In the genomic region with DNA sequence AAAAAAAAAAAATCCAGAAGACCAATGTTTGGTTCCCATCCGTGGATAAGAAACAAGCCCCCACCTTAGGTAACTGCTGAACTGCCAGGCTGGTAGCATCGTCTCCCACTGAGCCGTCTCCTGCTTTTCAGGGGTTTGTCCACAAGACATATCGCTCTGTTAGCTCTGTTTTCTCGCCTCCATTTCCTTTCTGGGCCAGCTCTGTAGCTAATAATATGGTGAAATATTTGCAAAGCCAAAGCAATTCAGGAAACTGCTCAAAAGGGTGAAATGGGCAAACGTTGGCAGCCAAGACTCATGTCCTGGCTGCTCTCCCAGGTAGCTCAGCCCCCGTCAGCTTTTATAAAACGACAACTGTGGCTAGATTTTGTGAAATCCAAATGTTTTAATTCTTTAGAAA, we compare ENCODE assay signal across 20 mouse cellular contexts. TPM values are rescaled to one million over a fixed set of nuclear protein-coding genes. Genes with fewer than 3 reads are reported as not detected.
DNase-seq lines count a peak whose midpoint lies in the region; ATAC-seq lines count a peak whose summit lies in the region.
"Had no signal": no experiment of that assay in that cellular context is flagged by ENCODE, and none has a peak within 500 bp of the region (broad histone marks: within the 10 kb centered on the region; RNA-seq: fewer than 3 reads in every experiment).

No protein-coding gene starts in this region.

- ATAC-seq in embryonic facial prominence, embryonic 14.5 days (ENCODE audit: low read depth): no peak
- ATAC-seq in lung, embryonic 15.5 days (ENCODE audit: borderline replicate concordance, extremely low read depth, low FRiP score, low TSS enrichment): no peak
- ATAC-seq: intestine, embryonic 16.5 days had no signal

- no peaks in the 10 kb centered on the region for H3K9me3 ChIP-seq in embryonic facial prominence, embryonic 14.5 days (ENCODE audit: control insufficient read depth, low read length)
- H3K9me3 ChIP-seq in embryonic facial prominence, embryonic 10.5 days: 0 out of 2 replicates have a peak, but pooled peaks cover 2% of the 10 kb centered on the region
- no peaks in the 10 kb centered on the region for H3K9me3 ChIP-seq in lung, embryonic 15.5 days
- H3K9me3 ChIP-seq: hindbrain, embryonic 13.5 days; neural tube, embryonic 13.5 days had no signal

- peak; percentile 24 for DNase-seq in embryonic facial prominence, embryonic 14.5 days (ENCODE audit: low spot score)
- no peak for DNase-seq in embryonic facial prominence, embryonic 10.5 days (ENCODE audit: low spot score)
- no peak for DNase-seq in lung, postnatal 25 days (ENCODE audit: low spot score)
- peak; percentile 59 for DNase-seq in brain, adult 2 months (ENCODE audit: low read depth, low spot score)
- peak; percentile 30 for DNase-seq in layer of hippocampus, adult 9-11 months
- DNase-seq in neural tube, embryonic 10.5 days (ENCODE audit: extremely low spot score, low spot score): no peak
- DNase-seq in ovary, postnatal 36 days (ENCODE audit: low spot score): no peak
- DNase-seq: adrenal gland, postnatal 25 days; cerebellum, adult 9-11 months; embryo, embryonic 11 days; heart, postnatal 14 days; lung, postnatal 14 days; thymus, adult 18-20 months had no signal

- H3K4me2 ChIP-seq in embryonic facial prominence, embryonic 14.5 days (ENCODE audit: low read depth, low read length): no peak overlapping the region
- no peak overlapping the region for H3K4me2 ChIP-seq in lung, embryonic 15.5 days
- H3K4me2 ChIP-seq: heart, embryonic 11.5 days; hindbrain, embryonic 13.5 days; liver, embryonic 11.5 days; neural tube, embryonic 13.5 days had no signal

- H3K9ac ChIP-seq in embryonic facial prominence, embryonic 14.5 days (ENCODE audit: low read depth, low read length): no peak overlapping the region
- H3K9ac ChIP-seq in lung, embryonic 15.5 days: no peak overlapping the region
- H3K9ac ChIP-seq: hindbrain, embryonic 13.5 days; neural tube, embryonic 13.5 days had no signal

- H3K4me1 ChIP-seq in embryonic facial prominence, embryonic 14.5 days (ENCODE audit: control insufficient read depth, insufficient read depth, low read length): no peaks in the 10 kb centered on the region
- no peaks in the 10 kb centered on the region for H3K4me1 ChIP-seq in embryonic facial prominence, embryonic 10.5 days
- H3K4me1 ChIP-seq in lung, embryonic 15.5 days: no peaks in the 10 kb centered on the region
- H3K4me1 ChIP-seq: hindbrain, embryonic 13.5 days; neural tube, embryonic 13.5 days had no signal

- no peak overlapping the region for H3K27ac ChIP-seq in embryonic facial prominence, embryonic 14.5 days (replicated peaks; ENCODE audit: low read depth, low read length)
- H3K27ac ChIP-seq in embryonic facial prominence, embryonic 10.5 days (replicated peaks): no peak overlapping the region
- 0 out of 2 replicates have a peak overlapping the region, but pooled peaks have one; percentile 15 for H3K27ac ChIP-seq in lung, embryonic 15.5 days
- H3K27ac ChIP-seq: hindbrain, embryonic 13.5 days; neural tube, embryonic 13.5 days had no signal

- WGBS in embryonic facial prominence, embryonic 14.5 days: 66% methylated on average over 8 of the region's 8 CpGs
- WGBS in embryonic facial prominence, embryonic 10.5 days: 89% methylated on average over 8 of the region's 8 CpGs
- WGBS in lung, embryonic 15.5 days: 56% methylated on average over 8 of the region's 8 CpGs

- no peak overlapping the region for H3K4me3 ChIP-seq in embryonic facial prominence, embryonic 14.5 days (ENCODE audit: low read depth, low read length)
- H3K4me3 ChIP-seq in embryonic facial prominence, embryonic 10.5 days: no peak overlapping the region
- H3K4me3 ChIP-seq in lung, embryonic 15.5 days: no peak overlapping the region
- H3K4me3 ChIP-seq: hindbrain, embryonic 13.5 days; neural tube, embryonic 13.5 days had no signal

- H3K36me3 ChIP-seq in embryonic facial prominence, embryonic 14.5 days (ENCODE audit: control insufficient read depth, insufficient read depth, low read length): no peaks in the 10 kb centered on the region
- no peaks in the 10 kb centered on the region for H3K36me3 ChIP-seq in embryonic facial prominence, embryonic 10.5 days (replicated peaks)
- H3K36me3 ChIP-seq in lung, embryonic 15.5 days: no peaks in the 10 kb centered on the region
- H3K36me3 ChIP-seq: hindbrain, embryonic 13.5 days; neural tube, embryonic 13.5 days had no signal

- no peaks in the 10 kb centered on the region for H3K27me3 ChIP-seq in embryonic facial prominence, embryonic 14.5 days (replicated peaks; ENCODE audit: control insufficient read depth, insufficient read depth, low read length)
- no peaks in the 10 kb centered on the region for H3K27me3 ChIP-seq in embryonic facial prominence, embryonic 10.5 days (replicated peaks; ENCODE audit: low read depth, poor library complexity, severe bottlenecking)
- no peaks in the 10 kb centered on the region for H3K27me3 ChIP-seq in lung, embryonic 15.5 days
- H3K27me3 ChIP-seq: CH12.LX; hindbrain, embryonic 13.5 days; neural tube, embryonic 13.5 days had no signal

RNA-seq across cellular contexts. Expression of a gene that starts 50.4 kb away (rescaled TPM):
- polyA plus RNA-seq in embryonic facial prominence, embryonic 14.5 days (2014; fragmentation: Nextera tagmentation; extraction: Ambion mirVana): 5.2 and 17.1 TPM in 2 replicates
- polyA plus RNA-seq in embryonic facial prominence, embryonic 10.5 days (2016; fragmentation: Nextera tagmentation; extraction: Ambion mirVana): 0.29 TPM in 2 replicates
- polyA plus RNA-seq in lung, embryonic 15.5 days (2015; fragmentation: Nextera tagmentation; extraction: Ambion mirVana): 3.2 and 5.7 TPM in 2 replicates

Comparison
In these comparisons a context has a peak if more than half of its experiments do, and no peak if none do; other contexts are left out.
1. DNase-seq: peak in embryonic facial prominence, embryonic 14.5 days (single experiment), brain, adult 2 months (single experiment) and layer of hippocampus, adult 9-11 months (single experiment); none in embryonic facial prominence, embryonic 10.5 days (single experiment), lung, postnatal 25 days (single experiment), neural tube, embryonic 10.5 days (single experiment) and ovary, postnatal 36 days (single experiment).